Mouse (Mus musculus) gastrocnemius, postnatal 10 days (tissue): ENCODE measurements around the gene Fhod1. TPM values are rescaled to one million over a fixed set of nuclear protein-coding genes. Genes with fewer than 3 reads are reported as not detected.
A peak's percentile ranks its signal among the peaks of the same experiment; 100 is the strongest.
"Not testable (repeated sequence)": the region's sequence is repeated elsewhere in the genome, so short reads cannot be mapped to it uniquely, and the experiment has no call there.

ENCODE experiments used
- DNase-seq: peaks from one replicate; pipeline ENCODE4 v3.0.0; 2021; ENCODE audit warnings: mixed read lengths
- microRNA-seq, 2 experiments: library from miRNA; unstranded; fragments of <30 nt; microRNA quantifications; one replicate each; pipeline ENCODE4 v1.2.0; 2021
- total RNA-seq, 2 experiments: library from RNA; stranded (reverse); gene quantifications; 2 replicates each; pipeline ENCODE4 v1.2.3; 2021

Fhod1 gene
- total RNA-seq, 2 experiments from 2014 or later: 8.9 to 14.7 TPM

- no peak for DNase-seq
Measured at GRCm38 (mm10) chr8:105295256-105295655, 52.5 kb downstream of the Fhod1 start.

DNA sequence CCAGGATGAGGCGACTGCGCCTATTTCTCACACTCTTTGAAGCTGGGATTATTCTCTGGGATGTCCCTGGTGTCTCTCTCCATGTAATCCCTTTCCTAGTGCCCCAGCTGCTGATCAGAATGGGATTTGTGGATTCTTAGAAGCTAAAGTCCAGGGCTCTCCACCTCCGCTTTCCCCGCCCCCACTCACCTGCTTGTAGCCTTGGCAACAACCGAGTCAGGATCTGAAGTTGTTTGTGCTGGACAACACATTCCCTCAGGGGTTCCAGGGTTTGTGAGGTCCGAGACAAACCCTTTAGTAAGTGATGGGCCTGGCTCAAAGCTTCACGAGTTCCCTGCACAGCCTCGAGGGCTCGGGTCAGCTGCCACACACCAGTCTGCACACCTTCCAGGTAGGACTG is 53.0 kb downstream of the Fhod1 start:
- DNase-seq: no peak

DNA sequence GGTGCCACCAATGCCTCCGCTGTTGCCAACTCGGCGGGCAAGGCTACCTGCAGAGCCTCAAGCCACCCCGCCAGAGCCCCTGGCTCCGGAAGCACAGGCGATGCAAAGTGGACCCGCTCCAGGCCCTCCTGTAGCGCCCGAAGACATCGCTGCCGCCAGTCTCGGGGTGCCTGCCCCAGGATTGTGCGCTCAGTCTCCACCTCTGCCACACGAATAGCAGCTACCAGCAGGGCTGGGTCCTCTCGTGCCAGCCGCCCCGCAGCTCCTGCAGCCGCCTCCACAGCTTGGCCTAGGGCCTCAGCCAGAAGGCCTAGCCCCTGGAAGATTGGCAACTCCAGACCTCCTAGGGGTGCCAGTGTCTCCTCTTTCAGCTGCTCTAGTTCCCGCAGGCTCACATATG is 54.3 kb downstream of the Fhod1 start:
- no peak for DNase-seq

GRCm38 (mm10) chr8:105292471-105292870 is 55.3 kb downstream of the Fhod1 start:
- DNase-seq: no peak

DNA sequence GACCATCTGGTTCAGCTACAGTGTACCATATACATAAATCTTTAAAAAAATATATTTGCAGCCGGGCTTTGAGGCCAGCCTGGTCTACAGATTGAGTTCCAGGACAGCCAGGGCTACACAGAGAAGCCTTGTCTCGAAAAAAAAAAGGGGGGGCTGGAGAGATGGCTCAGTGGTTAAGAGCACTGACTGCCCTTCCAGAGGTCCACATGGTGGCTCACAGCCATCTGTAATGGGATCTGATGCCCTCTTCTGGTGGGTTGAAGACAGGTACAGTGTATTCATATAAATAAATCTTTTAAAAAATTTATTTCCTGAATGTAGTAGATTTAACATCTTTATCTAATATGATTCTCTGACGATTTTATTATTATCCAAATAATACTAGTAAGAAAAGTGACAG is 56.0 kb downstream of the Fhod1 start:
- DNase-seq: not testable (repeated sequence)

DNA sequence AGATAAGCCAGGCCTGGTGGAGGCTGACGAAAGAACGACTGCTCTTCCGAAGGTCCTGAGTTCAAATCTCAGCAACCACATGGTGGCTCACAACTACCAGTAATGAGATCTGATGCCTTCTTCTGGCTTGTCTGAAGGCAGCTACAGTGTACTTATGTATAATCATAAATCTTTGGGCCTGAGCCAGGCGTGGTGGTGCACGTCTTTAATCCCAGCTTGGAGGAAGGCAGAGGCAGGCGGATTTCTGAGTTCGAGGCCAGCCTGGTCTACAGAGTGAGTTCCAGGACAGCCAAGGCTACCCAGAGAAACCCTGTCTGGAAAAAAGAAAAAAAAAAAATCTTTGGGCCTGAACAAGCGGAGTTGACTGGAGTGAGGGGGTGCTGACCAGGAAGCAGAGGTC is 56.4 kb downstream of the Fhod1 start:
- not testable (repeated sequence) for DNase-seq

DNA sequence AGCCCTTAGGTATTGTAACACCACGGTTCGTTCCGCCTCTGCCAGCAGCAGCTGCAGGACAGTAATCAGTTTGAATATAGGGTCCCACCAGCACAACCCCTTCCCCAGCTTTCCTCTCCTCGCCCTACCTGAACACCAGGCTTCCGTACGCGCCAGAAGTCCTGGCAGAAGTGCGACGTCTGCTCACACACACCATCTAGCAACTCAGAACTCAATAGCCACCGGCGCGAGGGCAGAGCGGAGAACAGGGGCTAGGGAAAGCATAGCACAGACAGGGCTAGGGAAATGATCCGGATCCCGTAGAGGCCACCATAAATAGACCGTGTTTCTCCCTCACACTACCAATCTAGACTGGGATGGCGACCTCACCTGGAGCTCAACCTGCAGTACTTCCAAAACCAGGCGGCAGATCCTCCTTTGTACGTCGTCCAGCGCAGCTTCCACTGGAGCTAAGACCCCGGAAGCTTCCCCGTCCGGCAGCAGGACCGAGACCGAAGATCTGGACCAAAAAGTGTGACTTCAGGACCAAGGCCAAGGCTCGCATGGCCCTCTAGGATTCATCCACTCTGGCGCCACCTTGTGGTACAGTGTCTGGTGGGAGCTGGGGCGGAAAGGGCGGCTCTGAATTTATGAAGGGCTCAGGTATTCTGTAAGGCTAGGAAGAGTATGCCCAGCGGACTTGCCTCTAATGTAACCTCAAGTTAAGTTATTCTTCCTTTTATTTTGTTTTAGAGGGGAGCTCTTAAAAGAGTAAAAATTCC is 57.0 kb downstream of the Fhod1 start:
- DNase-seq: peak; percentile 99

- DNase-seq: peak; percentile 43
Measured at GRCm38 (mm10) chr8:105289805-105290460, 57.8 kb downstream of the Fhod1 start, which contains the start of gene 4931428F04Rik. Gene 4931428F04Rik, minus strand, starts transcription at chr8:105289864.

DNA sequence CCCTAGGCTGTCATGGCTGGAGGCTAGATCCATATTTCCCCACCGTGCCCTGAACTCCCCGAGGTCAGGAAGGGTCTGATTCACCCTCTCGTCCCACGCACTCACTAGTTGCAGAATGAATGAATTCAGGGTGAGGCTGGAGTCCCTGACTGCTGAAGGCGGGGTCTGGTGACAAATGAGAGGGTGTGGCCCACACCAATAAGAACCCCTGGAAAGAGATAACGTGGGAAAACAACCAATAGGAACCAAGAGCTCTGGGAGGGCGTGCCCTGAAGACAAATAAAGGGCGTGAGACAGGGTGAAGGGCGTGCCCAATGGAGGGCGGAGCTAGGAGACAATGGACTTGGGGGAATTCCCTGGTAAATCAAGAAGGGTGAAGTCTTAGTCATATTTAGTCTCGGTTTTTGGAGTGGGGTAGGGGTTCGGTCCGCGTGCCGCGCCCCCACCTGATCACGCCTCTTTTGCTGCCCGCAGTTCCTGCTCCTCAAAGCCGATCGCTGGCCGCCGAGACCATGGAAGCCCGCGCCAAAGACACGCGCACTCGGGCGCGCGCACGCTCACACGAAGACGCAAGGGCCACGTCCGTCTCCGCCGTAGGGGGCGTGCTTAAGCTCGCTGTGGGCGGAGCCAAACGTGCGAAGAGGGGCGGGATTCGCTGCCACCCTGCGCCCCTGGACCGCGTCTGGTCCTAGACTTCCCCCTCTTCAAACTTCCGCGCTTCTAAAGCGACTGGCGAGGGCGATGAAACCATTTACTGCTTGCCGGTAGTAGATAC is 58.6 kb downstream of the Fhod1 start:
- peak; percentile 93 for DNase-seq

DNA sequence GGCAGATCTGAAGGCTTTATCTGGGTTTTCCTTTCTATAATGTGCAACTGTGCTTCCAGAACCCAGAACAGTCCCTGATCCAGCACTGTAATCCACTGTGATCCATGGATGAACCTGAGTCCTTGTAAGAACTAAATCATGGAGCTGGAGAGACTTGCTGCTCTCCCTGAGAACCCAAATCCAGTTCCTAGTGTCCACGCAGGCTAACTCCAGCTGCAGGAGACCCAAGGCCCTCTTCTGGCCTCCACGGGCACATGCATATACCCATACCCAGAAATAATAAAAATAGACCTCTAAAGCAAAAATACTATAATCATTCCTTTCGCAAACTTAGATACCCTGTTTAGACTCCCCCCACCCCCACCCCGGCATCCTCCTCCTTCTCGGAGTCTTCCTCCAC is 59.5 kb downstream of the Fhod1 start:
- no peak for DNase-seq

- DNase-seq: no peak
Measured at GRCm38 (mm10) chr8:105286907-105287306, 60.8 kb downstream of the Fhod1 start.

GRCm38 (mm10) chr8:105285514-105285913 is 62.2 kb downstream of the Fhod1 start:
- no peak for DNase-seq

- peak; percentile 64 for DNase-seq
Measured at GRCm38 (mm10) chr8:105283074-105283473, 64.7 kb downstream of the Fhod1 start.

GRCm38 (mm10) chr8:105282239-105282638 is 65.5 kb downstream of the Fhod1 start:
- no peak for DNase-seq

DNA sequence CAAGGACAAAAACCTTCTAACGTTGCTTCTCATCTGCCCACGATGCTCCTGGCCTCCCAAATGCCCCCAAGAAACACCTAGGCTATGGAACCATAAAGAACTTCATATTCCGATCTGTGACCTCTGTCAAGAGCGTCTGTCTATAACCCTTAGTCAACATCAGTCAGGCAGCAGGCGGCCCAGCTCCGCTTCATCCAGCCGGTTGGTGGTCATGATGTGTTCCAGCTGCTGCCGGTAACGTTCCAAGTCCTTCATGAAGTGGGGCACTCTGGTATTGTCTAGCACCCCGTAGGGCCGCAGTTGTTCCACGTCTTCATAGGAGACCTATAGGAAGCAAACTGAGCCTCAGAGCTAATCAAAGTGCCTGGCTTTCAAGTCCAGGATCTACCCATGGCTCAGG is 65.9 kb downstream of the Fhod1 start:
- DNase-seq: no peak

DNA sequence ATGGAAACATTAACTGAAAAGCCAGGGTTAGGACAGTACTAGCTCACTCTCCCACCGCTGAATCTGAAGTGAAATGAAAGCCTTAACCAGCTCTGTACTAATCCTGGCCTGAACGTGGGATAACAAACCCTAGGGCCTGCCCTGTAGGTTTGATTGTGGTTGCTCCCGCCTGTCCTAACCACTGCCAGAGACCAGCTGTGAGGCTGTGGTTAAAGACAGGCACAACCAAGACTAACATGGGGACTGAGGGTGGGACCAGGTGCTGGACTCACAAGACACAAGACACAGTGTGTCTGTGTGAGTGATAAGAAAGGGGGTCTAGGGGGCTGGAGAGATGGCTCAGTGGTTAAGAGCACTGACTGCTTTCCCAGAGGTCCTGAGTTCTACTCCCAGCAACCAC is 67.2 kb downstream of the Fhod1 start:
- no peak for DNase-seq

Small RNA genes within 50 kb of the gene (microRNA-seq; reads per million reads assigned to microRNA genes)
- gene Gm27320: 0 reads per million in 2 experiments
- gene Mir328: 452 to 557 reads per million in 2 experiments

Other genes with a start within 250 kb of the Fhod1 start
- not detected for gene Ces4a, start 216.2 kb downstream of the Fhod1 start, total RNA-seq
- gene Cbfb, start 177.3 kb downstream of the Fhod1 start, total RNA-seq: 10 to 100 TPM; 39.8 to 46.9 TPM
- 10 to 100 TPM; 16.1 to 18.4 TPM for gene D230025D16Rik, start 122.8 kb downstream of the Fhod1 start, total RNA-seq
- gene B3gnt9, start 92.8 kb downstream of the Fhod1 start, total RNA-seq: 1 to 10 TPM; 8.6 to 9.9 TPM
- 1 to 10 TPM; 3.3 to 4.4 TPM for gene Tradd, start 83.3 kb downstream of the Fhod1 start, total RNA-seq
- 1 to 10 TPM in 1 of 2 experiments, under 1 TPM in 1; 0.85 to 1.6 TPM for gene Fbxl8, start 83.3 kb downstream of the Fhod1 start, total RNA-seq
- gene Hsf4, start 78.2 kb downstream of the Fhod1 start, total RNA-seq: under 1 TPM; 0.42 to 0.70 TPM
- 10 to 100 TPM; 22.3 to 22.8 TPM for gene Nol3, start 71.8 kb downstream of the Fhod1 start, total RNA-seq
- 1 to 10 TPM; 2.3 to 3.1 TPM for gene 4931428F04Rik, start 58.1 kb downstream of the Fhod1 start, total RNA-seq
- gene Exoc3l, start 51.9 kb downstream of the Fhod1 start, total RNA-seq: 1 to 10 TPM; 3.9 to 9.1 TPM
- 10 to 100 TPM; 18.7 to 22.3 TPM for gene E2f4, start 50.3 kb downstream of the Fhod1 start, total RNA-seq
- under 1 TPM; 0.77 to 0.80 TPM for gene Elmo3, start 42.4 kb downstream of the Fhod1 start, total RNA-seq
- gene Lrrc29, start 21.7 kb downstream of the Fhod1 start, total RNA-seq: 1 to 10 TPM; 1.5 to 2.4 TPM
- 10 to 100 TPM; 23.6 to 27.1 TPM for gene Tmem208, start 21.6 kb downstream of the Fhod1 start, total RNA-seq
- gene Slc9a5, start 890 bp upstream of the Fhod1 start, total RNA-seq: 1 to 10 TPM; 1.4 to 2.4 TPM
- gene Plekhg4, start 25.3 kb upstream of the Fhod1 start, total RNA-seq: under 1 TPM; 0.07 to 0.79 TPM
- under 1 TPM in 1 of 2 experiments, not detected in 1; 0.07 TPM for gene Kctd19, start 65.5 kb upstream of the Fhod1 start, total RNA-seq
- gene Lrrc36, start 65.6 kb upstream of the Fhod1 start, total RNA-seq: 1 to 10 TPM in 1 of 2 experiments, under 1 TPM in 1; 0.93 to 1.1 TPM
- 100 to 1,000 TPM; 260 to 285 TPM for gene Tppp3, start 123.6 kb upstream of the Fhod1 start, total RNA-seq
- 10 to 100 TPM; 10.9 to 15.9 TPM for gene Zdhhc1, start 148.9 kb upstream of the Fhod1 start, total RNA-seq
- 1 to 10 TPM; 4.4 to 4.5 TPM for gene Hsd11b2, start 170.8 kb upstream of the Fhod1 start, total RNA-seq
- gene Atp6v0d1, start 218.1 kb upstream of the Fhod1 start, total RNA-seq: 10 to 100 TPM; 49.3 to 54.2 TPM